Mouse (Mus musculus): ENCODE data around the gene Tmed10.

The Tmed10 gene

DNA sequence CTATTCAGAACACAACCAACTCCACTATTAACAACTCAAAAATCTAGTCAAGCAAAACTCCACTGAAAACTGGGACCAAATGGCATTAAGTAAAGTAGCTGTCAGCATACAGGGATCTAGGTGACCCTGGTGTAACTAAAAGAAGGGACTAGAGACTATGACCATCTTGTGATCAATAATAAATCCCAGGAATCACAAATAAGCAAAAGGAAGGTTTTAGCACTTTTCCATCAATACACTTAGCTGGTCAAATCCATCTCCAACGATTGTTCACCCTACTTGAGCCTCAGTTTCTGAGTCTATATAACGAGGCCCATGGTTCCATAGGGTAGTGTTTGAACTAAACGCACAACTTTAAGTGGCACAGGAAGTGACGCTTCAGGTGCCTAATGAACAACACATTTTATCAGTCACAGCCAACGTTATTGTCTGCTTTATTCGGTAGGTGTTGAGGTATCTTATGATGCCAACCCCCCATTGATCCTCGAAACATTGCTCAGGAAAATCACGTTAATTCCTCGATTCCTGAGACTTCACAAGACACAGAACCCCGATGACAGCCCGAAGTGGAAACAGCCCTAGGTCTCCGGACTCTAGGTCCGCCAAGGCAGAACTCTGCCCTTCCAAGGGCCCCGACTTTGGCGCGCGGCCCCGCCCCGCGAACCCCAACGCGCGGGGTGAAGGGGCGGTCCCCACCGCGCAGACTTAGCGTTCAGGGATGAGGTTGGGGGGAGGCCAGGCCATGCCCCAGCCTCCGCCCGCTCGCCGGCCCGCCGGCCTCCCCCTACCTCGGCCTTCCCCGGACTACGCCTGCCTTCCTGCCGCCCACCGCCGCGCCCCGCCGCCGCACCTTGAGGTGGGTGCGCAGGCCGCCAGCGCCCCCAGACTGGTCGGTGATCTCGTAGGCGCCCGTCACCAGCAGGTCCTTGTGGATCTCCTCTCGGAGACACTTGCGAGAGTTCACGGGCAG lies 771 bp downstream of the Tmed10 start:
- peak; percentile 85 for DNase-seq (ENCODE audit: low read depth)

DNA sequence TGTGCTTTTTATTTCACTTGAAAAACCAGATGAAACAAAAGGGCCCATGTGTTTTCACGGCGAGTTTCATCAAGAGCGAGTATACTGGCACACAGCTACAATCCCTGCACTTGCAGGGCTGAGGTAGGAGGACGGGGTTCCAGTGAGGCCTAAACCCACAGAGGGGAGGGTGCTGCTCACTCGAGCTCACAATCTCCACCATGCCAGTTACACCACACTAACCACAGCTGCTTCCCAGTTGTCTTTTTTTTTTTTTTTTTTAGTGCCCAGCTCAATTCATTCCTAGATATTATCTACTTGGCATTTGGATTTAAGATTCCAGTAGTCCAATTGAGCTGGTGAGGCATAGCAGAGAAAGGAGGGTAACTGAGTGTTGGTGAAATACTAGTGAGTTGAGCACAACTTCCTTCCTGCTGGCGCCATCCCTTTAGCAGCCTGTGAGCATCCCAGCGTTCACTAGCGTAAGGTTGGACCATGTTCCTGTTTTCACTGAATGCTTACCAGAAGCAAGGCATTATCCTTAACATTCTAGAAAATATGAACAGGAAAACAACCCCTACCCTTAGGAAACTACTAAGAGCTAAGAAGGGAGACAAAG lies 2.5 kb downstream of the Tmed10 start:
- no peak for DNase-seq (ENCODE audit: low read depth)

DNA sequence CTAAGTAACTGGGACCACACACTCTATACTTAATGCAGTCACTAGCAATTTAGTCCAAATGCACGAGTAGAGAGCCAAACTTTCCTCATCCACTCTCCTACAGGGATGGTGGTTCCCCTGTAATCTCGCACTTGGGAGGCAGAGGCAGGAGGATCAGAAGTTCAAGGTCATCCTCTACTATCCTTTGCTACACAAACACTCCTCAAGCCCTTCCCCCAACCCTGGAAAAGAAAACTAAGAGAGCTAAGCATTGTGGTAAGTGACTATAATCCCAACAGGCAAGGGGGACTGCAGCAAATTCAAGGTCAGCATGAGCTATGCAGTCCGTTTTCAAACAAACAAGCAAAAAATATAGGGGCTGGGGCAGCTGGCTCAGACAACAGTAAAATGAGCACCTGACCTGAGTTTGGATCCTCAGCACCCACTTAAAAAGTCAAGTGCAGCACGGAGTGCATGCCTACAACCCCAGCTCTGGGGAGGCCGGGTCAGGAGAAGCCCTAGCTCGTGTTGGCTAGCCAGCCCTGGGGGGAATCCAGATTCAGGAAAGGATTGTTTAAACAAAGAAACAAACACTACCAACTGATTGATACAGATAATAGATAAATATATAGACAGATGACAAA lies 6.1 kb downstream of the Tmed10 start:
- no peak for DNase-seq (ENCODE audit: low read depth)

DNA sequence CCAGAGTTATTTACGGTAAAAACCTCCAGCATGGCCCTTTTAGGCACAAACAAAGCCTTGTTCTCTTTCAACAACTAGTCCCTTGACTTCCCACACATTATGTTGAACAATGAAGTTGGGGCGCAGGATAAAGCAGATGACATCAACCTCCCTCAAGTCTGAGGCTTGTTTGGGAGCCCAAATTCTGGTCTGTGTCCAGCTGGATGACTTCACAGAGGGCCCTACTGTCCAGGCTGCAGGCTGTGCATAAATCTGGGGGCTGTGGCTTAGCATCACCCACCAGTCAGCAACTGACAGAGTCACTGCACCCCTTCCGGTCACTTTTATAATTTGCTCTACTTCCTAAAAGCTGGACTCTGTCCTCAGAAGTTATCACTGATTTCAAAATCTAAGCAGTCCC lies 8.4 kb downstream of the Tmed10 start:
- DNase-seq (ENCODE audit: low read depth), result no peak

DNA sequence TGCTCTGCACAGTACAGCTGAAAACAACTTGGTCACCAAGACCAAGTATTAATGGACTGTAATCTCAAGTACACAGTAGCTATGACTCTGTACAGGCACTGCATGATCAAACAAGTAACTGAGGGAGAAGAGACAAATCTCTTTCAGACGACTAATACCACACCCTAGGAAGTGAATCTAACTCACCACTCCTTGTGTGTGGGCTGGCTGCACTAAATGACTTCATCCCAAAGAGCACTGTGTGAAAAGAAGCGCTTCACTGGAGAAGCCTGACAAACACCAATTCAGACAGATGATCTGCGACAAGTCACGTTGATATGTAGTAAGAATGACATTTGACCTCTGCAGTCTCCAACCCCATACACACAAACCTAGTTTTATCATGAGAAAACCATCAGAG lies 12.1 kb downstream of the Tmed10 start:
- no peak for DNase-seq (ENCODE audit: low read depth)

DNA sequence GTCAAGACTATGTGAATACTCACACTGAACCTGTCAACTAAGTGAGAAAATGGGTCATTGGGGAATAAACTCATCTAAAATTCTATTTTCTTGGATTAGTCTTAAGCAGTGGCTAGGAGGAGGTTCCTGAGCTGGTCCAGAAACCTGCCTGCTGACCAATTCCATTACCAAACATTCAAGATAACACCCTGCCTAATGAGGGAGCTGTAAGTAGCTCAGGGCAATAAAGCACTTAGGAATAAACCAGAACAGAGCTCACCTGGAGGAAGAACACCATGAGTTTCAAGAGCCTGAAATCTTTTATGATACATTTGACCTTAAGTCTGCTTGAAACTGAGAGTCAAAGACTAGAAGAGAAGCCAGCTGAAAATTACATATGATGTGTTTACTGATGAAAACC lies 13.1 kb downstream of the Tmed10 start:
- no peak for DNase-seq (ENCODE audit: low read depth)

DNA sequence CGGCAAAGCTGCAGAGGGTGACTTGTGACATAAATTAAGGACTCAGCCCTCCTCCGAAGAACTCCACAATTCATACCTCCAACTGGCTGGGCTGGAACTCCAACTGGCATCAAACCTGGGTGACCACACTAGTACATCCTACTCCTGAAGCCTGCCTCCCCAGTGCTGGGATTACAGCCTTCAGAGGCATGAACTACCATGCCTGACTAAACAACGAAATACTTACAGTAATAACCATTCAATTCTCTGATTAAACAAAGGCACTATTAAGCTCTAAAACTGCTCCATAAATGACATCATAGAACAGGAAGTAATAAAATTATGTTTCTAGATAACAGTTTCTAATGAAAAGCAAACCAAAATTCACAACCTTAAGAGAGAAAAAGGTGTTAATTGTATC lies 13.5 kb downstream of the Tmed10 start:
- DNase-seq (ENCODE audit: low read depth), result no peak

DNA sequence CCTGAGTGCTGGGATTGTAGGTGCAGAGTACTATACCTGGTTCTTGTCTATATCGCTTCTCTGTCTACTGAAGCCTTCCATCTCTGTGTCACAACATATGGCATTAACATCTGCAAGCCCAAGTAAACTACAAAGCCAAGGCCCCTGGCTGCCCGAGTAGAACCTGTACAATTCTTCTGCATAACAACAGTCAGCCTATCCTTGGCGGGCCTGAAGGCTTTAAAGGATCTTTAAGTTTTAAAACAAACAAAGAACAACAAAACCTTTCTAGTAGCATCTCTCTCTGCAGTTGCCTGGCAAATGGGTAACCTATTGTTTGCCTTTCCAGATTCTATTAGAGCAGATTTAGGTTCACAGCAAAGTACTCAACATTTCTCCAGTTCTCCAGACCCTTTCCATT lies 20.6 kb downstream of the Tmed10 start:
- no peak for DNase-seq (ENCODE audit: low read depth)

DNA sequence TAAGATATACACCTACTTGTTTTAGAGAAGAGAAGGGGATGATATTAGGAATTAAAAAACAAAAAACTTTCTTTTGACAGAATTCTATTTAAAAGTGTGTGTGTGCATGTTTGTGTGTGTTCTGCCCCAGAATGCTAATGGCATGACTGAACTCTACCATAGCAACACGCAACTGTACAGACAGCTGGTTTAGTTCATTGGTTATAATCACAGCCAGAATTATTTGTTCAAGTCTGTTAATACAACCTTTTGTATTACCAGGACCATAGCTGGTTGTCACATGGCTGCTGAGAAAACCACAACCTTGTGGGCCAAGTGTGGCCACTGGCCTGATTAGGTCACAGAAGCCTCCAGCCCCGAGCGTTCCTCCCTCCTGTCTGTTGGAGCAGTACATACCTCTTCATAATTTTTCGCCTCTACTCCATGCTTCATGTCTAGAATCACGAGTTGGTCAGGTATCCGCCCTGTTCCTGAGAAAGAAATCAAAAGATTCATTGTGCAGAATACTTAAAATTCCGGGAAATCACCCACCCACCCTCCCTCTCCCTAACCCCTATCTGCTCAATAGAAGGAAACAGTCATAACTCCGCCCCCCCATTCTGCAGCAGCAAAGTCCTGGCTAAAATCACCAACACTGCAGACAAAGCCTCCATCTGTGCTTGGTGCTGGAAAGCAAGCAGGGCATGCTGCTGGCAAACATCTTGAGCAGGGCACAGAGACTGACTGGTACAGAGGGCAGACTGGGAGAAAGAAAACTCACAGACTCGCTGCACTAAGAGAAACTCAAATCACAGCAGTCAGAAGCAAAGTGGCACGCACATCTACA lies 24.0 kb downstream of the Tmed10 start:
- DNase-seq (ENCODE audit: low read depth), result peak; percentile 51

DNA sequence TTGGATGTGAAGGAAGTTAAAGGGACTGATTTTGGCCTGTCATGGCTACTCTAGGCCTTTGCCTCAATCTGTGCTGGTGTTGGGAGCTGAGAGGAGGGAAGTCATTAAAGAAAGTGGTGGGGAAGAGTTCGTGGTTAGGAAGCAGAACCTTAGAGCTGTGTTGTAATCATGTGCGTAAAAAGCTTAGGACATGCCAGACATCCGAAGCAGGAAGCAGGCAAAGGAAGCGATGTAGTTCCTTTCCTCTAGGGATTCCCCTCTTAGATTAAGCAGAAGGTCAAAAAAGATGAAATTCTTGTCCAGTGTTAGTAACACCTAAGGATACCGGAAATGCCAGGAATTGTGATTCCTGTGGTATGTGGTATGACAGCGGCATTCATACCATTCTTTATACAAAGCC lies 26.3 kb downstream of the Tmed10 start:
- DNase-seq (ENCODE audit: low read depth), result no peak

DNA sequence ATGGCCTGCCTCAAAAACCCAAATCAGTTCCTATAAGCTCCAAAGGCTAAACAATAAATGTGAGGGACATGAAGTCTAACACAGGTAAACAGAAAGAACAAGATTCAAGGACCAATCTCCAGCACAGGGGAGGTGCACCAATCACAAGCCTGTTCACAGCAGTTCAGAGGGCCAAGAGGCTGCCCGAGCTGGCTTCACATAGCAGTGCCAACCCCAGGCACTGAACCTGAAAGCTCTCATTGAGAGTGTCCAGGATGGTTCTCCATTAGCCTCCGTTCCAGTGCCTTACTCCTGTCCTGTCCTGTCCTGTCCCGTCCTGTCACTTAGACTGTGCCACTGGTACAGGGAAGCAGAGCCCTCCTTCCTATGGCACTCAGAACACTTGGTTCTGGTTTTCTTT lies 27.5 kb downstream of the Tmed10 start:
- no peak for DNase-seq (ENCODE audit: low read depth)

DNA sequence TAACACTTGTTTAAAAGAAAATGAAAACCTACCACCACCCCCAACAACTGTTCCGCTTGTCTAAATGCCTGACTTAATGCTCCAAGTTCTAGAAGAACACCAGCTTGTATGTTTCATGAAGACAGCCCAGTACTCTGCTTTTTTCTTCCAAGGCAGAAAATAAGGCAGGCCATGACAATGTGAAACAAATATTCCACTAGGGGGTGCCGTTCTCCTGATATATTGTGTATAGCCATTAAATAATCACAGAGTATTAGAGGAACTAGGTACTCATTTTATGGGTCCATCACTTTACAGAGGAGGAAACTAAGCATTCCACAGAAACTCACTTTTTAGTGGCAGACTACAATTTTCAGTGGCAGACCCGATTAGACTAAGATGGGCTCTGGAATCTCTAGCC lies 28.3 kb downstream of the Tmed10 start:
- peak; percentile 86 for DNase-seq (ENCODE audit: low read depth)

DNA sequence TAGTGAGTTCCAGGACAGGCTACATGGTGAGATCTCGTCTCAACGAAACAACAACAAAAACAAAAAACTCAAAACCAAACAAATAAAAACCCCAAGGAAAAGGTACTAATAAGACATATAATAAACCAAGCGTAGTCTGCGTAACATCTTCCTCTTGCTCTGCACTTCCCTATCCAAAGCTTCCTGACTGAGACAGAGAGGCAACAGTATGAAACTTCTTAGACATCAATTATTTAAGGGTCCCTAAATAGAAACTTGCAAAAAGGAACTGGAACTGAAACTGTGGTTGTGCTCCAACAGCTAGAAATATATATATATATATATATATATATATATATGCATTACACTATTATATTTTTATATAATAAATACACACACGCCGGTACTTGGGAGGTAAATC lies 29.1 kb downstream of the Tmed10 start:
- no peak for DNase-seq (ENCODE audit: low read depth)

DNA sequence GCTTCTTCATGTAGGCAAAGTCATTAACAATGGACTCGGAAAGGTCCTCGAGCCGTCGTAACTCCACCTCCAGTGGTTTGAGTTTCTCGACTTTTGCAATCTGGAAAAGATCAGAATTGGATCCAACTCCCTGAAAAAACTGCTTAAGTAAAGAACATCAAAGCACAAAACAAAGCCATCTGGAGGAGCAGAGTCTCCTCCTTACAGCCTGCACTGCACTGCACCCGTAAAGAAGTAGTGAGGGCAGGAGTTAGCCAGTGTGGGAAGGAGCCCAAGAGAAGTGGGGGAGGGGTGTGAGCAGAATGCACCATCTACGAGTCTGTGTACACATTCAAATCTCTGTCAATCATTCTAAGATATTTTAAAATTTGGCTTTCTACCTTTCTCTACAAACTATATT lies 30.4 kb downstream of the Tmed10 start:
- peak; percentile 14 for DNase-seq (ENCODE audit: low read depth)

DNA sequence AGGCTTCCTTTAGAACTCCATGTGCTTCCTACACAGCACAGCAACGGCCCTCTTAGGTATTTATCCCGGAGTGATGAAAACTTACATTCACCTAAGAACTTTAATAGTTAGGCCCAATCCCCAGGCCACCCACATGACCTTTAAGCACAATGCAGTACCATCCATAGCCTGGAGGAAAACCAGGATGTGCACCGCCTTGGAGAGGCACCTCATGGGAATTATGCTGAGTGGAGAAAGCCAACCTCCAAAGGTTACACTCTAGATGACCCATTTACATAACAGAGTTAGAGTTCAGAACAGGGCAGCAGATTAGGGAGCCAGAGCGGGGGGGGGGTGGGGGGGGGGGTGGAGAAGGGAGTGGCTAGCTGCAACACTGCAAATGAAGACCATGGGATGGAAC lies 32.3 kb downstream of the Tmed10 start:
- no peak for DNase-seq (ENCODE audit: low read depth)

DNA sequence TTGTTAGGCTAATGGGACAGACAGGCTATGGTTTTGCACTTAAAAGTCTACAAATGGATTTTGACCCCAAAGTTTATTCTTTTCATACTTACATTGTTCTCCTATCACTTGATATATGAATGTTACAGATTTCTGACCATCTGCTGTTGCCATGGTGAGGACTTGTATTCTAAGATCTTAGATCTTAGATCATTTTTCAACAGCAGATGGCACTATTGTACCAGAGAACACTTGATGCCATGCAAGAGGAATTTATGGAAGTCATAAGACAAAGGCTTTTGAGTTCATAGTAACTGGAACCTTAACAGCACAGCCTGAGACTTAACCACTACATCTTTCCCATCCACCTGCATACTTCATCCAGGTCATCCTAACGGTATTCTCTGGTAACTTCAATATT lies 33.5 kb downstream of the Tmed10 start:
- DNase-seq (ENCODE audit: low read depth), result peak; percentile 88

DNA sequence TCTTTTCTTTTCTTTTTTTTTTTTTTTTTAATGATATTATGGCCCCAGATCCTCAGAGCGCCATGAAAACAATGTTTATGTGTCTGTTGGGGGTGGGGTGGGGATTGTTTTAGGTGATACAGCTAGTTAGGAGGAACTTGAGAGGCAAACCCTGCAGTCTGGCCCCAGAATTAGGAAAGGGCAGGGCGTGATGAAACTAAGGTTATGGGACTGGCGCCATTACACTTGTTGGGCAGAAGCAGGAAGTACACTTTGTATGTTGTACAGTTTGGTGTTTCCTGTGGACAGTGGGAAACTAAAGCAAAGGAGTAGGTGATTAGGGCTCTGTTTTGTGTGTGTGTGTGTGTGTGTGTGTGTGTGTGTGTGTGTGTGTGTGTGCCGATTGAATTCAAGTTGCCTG lies 34.7 kb downstream of the Tmed10 start:
- DNase-seq (ENCODE audit: low read depth), result peak; percentile 30

DNA sequence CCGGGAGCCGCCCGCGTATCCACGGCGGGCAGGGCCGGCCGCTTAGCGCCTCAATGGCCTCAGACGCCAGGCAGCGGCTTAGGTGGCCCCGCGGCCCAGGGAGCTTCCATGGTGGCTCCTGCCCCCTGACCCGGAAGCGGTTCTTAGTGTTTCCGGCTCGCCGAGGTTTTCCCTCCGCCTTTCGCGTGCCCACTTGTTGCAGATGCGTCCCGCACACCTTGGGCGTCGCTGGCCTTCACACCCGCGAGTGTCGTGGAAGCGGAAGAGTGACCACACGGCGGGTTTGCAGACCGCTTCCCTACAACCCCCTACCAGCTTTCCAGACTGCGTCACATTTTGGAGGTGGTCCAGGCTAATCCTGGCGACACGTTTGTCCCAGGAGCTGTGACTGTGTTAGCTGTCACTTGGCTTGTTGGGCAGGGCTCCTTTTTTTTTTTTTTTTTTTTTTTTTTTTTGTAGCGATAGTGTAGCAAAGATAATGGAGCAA lies 35.4 kb downstream of the Tmed10 start, which contains the start of gene Nek9:
Gene Nek9 (minus strand): TSS at position 120 of the 487 bp plus-strand sequence.
- peak; percentile 95 for DNase-seq (ENCODE audit: low read depth)

DNA sequence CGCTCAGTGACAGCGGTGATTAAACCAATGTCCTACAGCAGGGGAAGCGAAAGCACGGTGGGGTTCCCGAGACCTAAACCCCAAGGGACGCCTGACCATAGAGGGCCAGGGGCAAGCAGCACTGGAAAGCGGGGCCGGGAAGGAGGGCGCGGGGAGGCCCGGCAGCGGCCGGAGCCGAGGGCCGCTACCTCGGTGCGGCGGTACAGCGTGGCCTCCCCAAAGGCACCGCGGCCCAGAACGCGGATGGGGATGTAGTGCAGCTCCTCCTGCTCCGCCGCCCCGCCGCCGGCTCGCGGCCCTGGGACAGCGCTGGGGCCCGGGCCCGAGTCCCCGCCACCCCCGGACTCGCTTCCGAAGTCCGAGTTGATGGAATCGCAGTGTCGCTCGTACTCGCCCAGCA lies 35.8 kb downstream of the Tmed10 start:
- DNase-seq (ENCODE audit: low read depth), result no peak

DNA sequence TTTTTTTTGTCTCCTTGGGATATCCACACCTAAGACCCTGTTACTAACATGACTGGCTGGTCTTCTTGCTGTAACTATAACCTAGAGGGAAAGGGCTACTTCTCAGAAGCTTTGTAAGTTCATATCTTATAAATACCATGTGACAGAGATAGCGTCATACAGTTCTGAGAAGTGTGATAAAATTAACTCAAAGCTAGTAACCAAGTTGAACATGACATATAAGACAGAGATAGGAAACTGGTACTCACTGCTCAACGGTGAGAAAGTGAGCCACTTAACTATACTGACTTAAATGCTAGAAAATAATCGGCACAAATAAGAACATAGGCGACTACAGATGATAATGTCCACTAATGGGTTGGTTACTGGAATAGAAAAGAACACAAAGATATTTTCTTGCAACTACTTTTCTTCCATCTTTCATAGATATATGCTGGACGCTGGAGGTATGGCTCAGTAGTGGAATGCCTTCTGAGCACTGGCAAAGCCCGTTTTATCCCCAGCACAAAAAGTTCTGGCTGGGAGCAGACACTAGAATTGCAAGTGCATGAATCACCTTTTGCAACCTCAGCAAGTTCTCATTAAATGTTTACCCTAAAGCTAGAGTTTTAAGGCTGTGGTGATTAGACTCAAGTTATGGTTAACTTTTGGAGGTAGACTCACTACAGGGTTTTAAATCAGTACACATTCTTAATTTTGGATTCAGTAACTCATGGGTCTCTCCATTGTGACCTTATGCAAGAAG lies 36.9 kb downstream of the Tmed10 start:
- peak; percentile 69 for DNase-seq (ENCODE audit: low read depth)

DNA sequence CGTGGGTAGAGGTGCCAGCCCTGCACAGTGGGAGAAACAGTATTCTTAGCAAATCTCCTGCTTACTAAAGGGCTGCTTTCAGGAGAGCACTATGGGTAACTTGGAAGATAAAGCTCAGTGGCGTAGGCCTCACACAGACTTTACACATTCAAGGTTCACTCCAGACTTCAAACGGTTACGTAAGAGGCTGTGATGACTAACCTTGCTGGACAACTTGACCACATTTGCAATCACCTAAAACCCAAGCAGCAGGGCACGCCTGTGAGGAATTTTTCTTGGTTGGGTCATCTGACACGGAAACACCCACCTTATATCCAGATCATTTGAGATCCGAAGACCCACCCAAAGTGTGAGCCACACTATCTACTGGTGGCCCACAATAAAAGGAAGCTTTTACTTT lies 44.5 kb downstream of the Tmed10 start:
- DNase-seq (ENCODE audit: low read depth), result peak; percentile 74

Data from NIH3T3 (cell line).